Mouse (Mus musculus): ENCODE results near the gene Polrmt.

Gene Polrmt

GRCm38 (mm10) chr10:79745898-79746773 is at the start of gene Polrmt:
Polrmt (minus strand) TSS chr10:79746581.
- peak; percentile 98 for DNase-seq

- no peak for DNase-seq
Measured at GRCm38 (mm10) chr10:79795905-79796304, 49.5 kb upstream of the Polrmt start.

GRCm38 (mm10) chr10:79794491-79794931 is 48.1 kb upstream of the Polrmt start:
- peak; percentile 89 to 90 for DNase-seq

- DNase-seq, result no peak
Measured at GRCm38 (mm10) chr10:79793738-79794490, 47.5 kb upstream of the Polrmt start.

GRCm38 (mm10) chr10:79793051-79793737 is 46.8 kb upstream of the Polrmt start, which contains the start of gene Palm:
Palm (plus strand) TSS chr10:79793572.
- DNase-seq, result peak; percentile 85 to 90

- no peak for DNase-seq
Measured at GRCm38 (mm10) chr10:79792339-79793040, 46.1 kb upstream of the Polrmt start.

- DNase-seq, result no peak
Measured at GRCm38 (mm10) chr10:79790861-79791260, 44.5 kb upstream of the Polrmt start, which contains the start of gene Prss57. Prss57 (minus strand) TSS chr10:79790961.

GRCm38 (mm10) chr10:79789581-79789980 is 43.2 kb upstream of the Polrmt start:
- DNase-seq, result no peak

GRCm38 (mm10) chr10:79788386-79789158 is 42.2 kb upstream of the Polrmt start:
- DNase-seq, result peak; percentile 63 to 90

GRCm38 (mm10) chr10:79783920-79784800 is 37.8 kb upstream of the Polrmt start:
- DNase-seq, result no peak

- DNase-seq, result no peak
Measured at GRCm38 (mm10) chr10:79783050-79783449, 36.7 kb upstream of the Polrmt start.

- DNase-seq, result no peak
Measured at GRCm38 (mm10) chr10:79781956-79782355, 35.6 kb upstream of the Polrmt start.

- no peak for DNase-seq
Measured at GRCm38 (mm10) chr10:79781139-79781538, 34.8 kb upstream of the Polrmt start.

- DNase-seq, result no peak
Measured at GRCm38 (mm10) chr10:79780664-79781015, 34.3 kb upstream of the Polrmt start.

GRCm38 (mm10) chr10:79779784-79780663 is 33.6 kb upstream of the Polrmt start:
- DNase-seq, result peak; percentile 99 to 100

GRCm38 (mm10) chr10:79779193-79779592 is 32.8 kb upstream of the Polrmt start:
- peak in 1 of 2 experiments; percentile 33 for DNase-seq

- DNase-seq, result no peak
Measured at GRCm38 (mm10) chr10:79778006-79778405, 31.6 kb upstream of the Polrmt start.

GRCm38 (mm10) chr10:79777103-79777531 is 30.7 kb upstream of the Polrmt start, which contains the start of gene Fstl3:
Fstl3 (plus strand) TSS chr10:79777272.
- DNase-seq, result no peak

All from kidney, adult 8-10 months (tissue).